Mouse (Mus musculus) cerebellum, adult 2 months (tissue): ENCODE measurements at regions not wholly inside any gene's neighbourhood (a gene's known extent, or its start where the extent isn't known, plus 50 kb on each side); places are given as distances from the start of the nearest gene placed in this dataset.

Experiments
- CTCF ChIP-seq: fragments of 200-500 bp; IDR thresholded peaks from 2 replicates; pipeline ENCODE4 v1.5.1; 2011; ENCODE audit warnings: low read depth, mild to moderate bottlenecking, control low read depth, low read length, moderate library complexity, borderline replicate concordance; ENCODE audit not compliant: insufficient read depth
- POLR2A ChIP-seq: fragments of 200-500 bp; IDR thresholded peaks from 2 replicates; pipeline ENCODE4 v1.6.1; 2011; ENCODE audit warnings: low read length, control low read depth, borderline replicate concordance; ENCODE audit not compliant: insufficient read depth

GRCm38 (mm10) chr9:52337786-52338322 is 169.5 kb upstream of the Zc3h12c start:
- TF ChIP-seq POLR2A = no peak
- TF ChIP-seq CTCF = no peak
